Mouse (Mus musculus) cerebellum, adult 9-11 months (tissue): ENCODE measurements at regions not wholly inside any gene's neighbourhood (a gene's known extent, or its start where the extent isn't known, plus 50 kb on each side); places are given as distances from the start of the nearest gene placed in this dataset.
"Not testable (repeated sequence)": the region's sequence is repeated elsewhere in the genome, so short reads cannot be mapped to it uniquely, and the experiment has no call there.

Experiments
- DNase-seq: peaks from one replicate; pipeline ENCODE4 v3.0.0; 2022

DNA sequence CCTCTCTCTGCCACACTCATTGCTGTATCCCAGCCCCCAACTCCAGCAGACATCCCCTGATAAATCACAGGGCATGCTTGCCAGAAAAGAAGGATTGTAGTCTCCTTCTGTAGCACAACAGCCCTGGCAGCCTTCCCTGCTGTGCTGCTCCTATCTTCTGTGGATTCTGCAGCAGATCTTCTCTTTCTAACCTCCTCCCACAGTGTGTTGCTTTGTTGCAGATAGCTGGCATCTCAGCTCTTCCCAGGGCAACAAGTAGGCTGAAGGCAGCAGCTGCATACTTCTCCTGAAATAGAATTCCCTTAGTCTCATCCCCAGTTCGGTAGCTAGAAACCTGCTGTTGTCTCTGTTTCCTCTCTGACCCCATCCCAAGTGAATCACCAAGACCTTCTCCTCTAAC, 77.7 kb downstream of the Amer1 start:
- DNase-seq = no peak

DNA sequence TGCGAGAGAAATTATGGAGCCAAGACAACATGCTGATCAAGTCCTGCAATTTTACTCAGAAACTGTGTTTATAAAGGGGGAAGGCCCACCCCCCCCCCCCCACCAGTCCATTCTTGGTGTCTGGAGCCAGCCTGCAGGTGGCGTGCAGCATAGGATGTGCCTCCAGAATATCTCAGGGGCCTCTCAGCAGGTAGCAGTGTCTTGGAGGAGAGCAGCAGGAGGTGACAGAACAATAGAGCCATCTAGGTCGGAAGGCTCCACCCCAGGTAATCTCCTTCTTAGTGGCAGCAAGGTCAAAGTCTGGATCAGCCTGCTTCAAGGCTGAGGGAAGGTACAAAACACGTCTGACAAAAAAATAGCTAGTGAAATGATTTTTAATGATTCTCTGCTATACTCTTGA, 79.3 kb downstream of the Amer1 start:
- not testable (repeated sequence) for DNase-seq

DNA sequence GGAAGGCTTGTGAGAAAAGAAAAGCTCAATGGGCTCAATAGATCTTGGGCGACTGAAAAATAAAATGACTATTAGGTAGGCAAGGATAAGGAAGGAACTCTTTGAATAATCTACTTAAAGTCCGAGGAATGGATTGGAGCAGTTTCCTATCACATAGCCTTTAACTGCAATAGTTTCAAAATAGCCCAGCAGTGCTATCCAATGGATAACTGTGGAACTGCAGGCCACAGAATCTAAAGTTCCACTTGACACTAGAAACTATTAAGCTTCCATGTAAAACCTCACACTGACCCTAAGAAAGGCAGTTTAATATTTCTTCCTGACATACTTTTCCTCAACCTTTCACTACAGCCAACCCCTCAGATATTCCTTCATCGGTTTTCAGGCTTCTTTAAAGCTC, 85.6 kb downstream of the Amer1 start:
- DNase-seq = peak; percentile 3
